Mouse (Mus musculus): ENCODE data around the gene Inf2. TPM values are rescaled to one million over a fixed set of nuclear protein-coding genes. Genes with fewer than 3 reads are reported as not detected.

Inf2 gene
- total RNA-seq, 2 experiments from 2014 or later, result 131 to 138 TPM

DNA sequence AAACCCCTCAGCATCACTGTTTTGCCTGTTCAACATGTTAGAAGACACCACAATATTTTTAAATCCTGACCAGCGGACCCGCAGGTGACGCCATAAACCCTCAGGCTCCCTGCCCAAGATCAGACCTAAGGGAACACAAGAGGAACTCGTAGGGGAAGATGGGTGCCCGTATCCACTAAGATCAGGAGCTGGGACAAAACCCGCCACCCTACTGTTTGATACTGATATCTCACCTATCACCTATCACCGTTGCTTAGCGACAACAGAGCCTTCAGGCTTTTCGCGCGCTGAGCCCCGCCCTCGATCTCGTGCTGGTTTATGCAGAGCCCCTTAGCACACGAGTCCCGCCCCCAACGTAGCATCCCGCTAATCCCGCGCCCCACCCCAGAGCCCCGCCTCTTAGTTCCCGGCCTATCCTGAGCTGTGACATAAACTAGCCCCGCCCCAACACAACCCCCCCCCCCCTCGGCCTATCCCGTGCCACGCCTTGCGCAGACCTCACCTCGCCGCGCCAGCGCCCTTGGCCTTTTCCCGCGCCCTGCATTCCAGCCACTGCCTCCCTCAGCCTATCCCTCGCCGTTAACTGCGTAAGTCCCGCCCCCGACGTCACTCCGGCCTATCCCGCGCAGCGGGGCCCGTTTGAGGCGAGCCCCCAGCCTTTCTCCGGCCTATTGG is 55.7 kb downstream of the Inf2 start, which contains the start of gene Siva1:
Gene Siva1 (plus strand): TSS at position 500 of the 675 bp plus-strand sequence.
- Histone ChIP-seq H3K4me3 (peak within 1 kb of the TSS; percentile 73), H3K27ac (peak within 1 kb of the TSS; percentile 87)
- TF ChIP-seq CTCF (conservative IDR thresholded peaks at IDR 0.05), result 0 out of 2 replicates have a peak, but pooled peaks have one; percentile 22
- peak; percentile 97 for DNase-seq (ENCODE audit: low spot score in 2 of 2)

DNA sequence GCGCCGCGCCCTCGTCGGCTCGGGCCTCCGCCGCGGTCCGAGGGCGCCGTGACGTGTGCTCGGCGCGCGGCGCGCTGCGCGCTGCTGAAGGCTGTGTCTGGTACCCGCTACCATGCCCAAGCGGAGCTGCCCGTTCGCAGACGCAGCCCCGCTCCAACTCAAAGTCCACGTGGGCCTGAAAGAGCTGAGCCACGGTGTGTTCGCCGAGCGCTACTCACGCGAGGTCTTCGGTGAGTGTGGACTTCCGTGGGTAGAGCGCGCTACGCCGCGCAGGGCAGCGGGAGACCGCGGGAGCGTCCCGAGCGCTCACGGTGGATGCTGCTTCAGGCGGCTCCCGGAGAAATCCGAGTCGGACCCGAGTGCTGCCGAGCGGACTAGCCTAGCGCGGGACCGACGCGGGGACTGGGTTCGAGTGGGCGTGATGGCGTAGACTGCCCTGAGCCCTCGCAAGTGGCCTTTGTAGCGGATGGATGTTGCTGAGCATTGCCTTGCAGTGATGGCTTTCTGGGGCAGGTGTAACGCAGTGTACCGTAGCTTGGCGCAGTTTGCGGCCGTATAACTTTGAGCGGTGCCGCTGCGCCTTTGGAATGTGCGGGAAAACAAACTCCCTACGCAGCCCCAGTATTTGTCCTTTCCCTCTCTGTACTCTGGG is 56.4 kb downstream of the Inf2 start:
- peak in 1 of 2 experiments; percentile 53 for DNase-seq (ENCODE audit: low spot score in 2 of 2)

DNA sequence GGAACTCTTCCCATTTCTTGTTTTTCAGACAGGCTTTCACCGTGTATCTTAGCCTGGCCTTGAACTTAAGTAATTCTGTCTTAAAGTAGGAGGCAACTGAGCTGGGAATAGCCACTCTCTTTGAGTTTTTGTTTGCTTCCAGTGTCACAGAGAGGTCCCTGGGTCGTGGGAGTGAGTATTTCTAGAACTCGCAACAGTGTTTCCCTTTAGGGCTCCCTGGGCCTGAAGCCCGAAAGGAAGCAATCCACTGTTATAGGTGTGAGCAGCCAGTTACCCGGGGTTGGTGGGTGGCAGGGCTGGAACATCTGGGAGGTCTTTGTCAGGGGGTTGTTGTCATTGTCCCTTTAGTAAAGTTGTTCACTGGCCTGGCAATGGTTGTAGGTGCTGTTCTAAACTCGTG is 57.6 kb downstream of the Inf2 start:
- H3K4me3 ChIP-seq, result no peak overlapping the region; the same call in 1 of the 2 replicates
- DNase-seq (ENCODE audit: low spot score in 2 of 2), result no peak
- no peak for TF ChIP-seq CTCF (conservative IDR thresholded peaks at IDR 0.05)

More for the DNA sequence above, 56.4 kb downstream of the Inf2 start:
- peak overlapping the region; percentile 87 for H3K27ac ChIP-seq
- peak overlapping the region; percentile 73 for H3K4me3 ChIP-seq
- TF ChIP-seq CTCF (conservative IDR thresholded peaks at IDR 0.05), result no peak

GRCm38 (mm10) chr12:112648081-112648480 is 59.5 kb downstream of the Inf2 start:
- Histone ChIP-seq H3K4me3 (no peak overlapping the region), H3K27ac (no peak overlapping the region)
- TF ChIP-seq CTCF (conservative IDR thresholded peaks at IDR 0.05), result no peak
- no peak for DNase-seq (ENCODE audit: low spot score in 2 of 2)

More for the DNA sequence above, 57.6 kb downstream of the Inf2 start:
- no peak overlapping the region for H3K27ac ChIP-seq

- H3K27ac ChIP-seq, result peak overlapping the region; percentile 76; the same call in 1 of the 2 replicates
- DNase-seq (ENCODE audit: low spot score in 2 of 2), result no peak
- TF ChIP-seq CTCF (conservative IDR thresholded peaks at IDR 0.05), result no peak
- H3K4me3 ChIP-seq, result no peak overlapping the region
These were observed 63.3 kb downstream of the Inf2 start for GRCm38 (mm10) chr12:112651778-112652439.

- Histone ChIP-seq H3K27ac (0 out of 2 replicates have a peak overlapping the region, but pooled peaks have one; percentile 20), H3K4me3 (no peak overlapping the region)
- TF ChIP-seq CTCF (conservative IDR thresholded peaks at IDR 0.05), result peak; percentile 96
- peak; percentile 78 to 89 for DNase-seq (ENCODE audit: low spot score in 2 of 2)
These were observed 64.7 kb downstream of the Inf2 start for GRCm38 (mm10) chr12:112653157-112653824.

- DNase-seq (ENCODE audit: low spot score in 2 of 2), result no peak
- no peak for TF ChIP-seq CTCF (conservative IDR thresholded peaks at IDR 0.05)
- no peak overlapping the region for H3K4me3 ChIP-seq
- H3K27ac ChIP-seq, result no peak overlapping the region
These were observed 65.5 kb downstream of the Inf2 start for GRCm38 (mm10) chr12:112654076-112654475.

DNA sequence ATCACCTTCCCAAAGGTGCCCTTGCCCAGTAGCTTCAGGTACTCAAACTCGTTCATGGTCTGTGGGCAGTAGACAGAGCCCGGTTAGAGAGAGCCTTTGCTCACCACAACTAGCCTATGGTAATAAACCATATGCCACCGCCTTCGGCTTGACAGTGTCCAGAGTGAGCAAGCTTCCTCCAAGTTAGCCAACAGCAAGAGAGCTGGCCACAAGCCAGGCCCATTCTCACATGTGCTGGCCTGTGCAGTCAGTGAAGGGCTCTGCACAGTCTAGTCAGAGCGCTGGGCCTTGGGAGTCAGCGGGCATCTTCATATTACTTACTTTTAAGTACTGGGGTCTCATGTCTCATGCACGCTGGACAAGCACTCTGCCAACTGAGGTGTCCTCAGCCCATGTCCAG is 70.0 kb downstream of the Inf2 start:
- Histone ChIP-seq H3K4me3 (no peak overlapping the region), H3K27ac (no peak overlapping the region)
- DNase-seq (ENCODE audit: low spot score in 2 of 2), result no peak
- TF ChIP-seq CTCF (conservative IDR thresholded peaks at IDR 0.05), result no peak

GRCm38 (mm10) chr12:112659109-112659508 is 70.5 kb downstream of the Inf2 start:
- no peak overlapping the region for H3K4me3 ChIP-seq
- peak in 1 of 2 experiments; percentile 71 for DNase-seq (ENCODE audit: low spot score in 2 of 2)
- peak; percentile 86 for TF ChIP-seq CTCF (conservative IDR thresholded peaks at IDR 0.05)
- H3K27ac ChIP-seq, result no peak overlapping the region

- no peak for TF ChIP-seq CTCF (conservative IDR thresholded peaks at IDR 0.05)
- Histone ChIP-seq H3K4me3 (no peak overlapping the region), H3K27ac (no peak overlapping the region)
- no peak for DNase-seq (ENCODE audit: low spot score in 2 of 2)
These were observed 72.2 kb downstream of the Inf2 start for GRCm38 (mm10) chr12:112660576-112661326.

DNA sequence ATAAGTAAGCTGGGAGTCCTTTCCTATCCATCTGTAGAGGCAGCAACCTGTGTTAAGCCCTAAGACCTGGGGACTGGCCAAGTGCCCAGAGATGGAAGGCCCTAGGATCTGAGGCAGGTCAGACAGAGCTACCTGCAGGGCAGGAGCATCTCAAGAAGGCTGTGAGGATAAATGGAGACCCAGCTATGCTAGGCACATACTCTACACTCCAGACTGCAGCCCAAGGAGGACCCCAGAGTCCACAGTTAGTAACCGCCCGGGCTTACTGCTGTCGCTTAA is 72.7 kb downstream of the Inf2 start:
- TF ChIP-seq CTCF (conservative IDR thresholded peaks at IDR 0.05), result no peak
- no peak for DNase-seq (ENCODE audit: low spot score in 2 of 2)
- H3K4me3 ChIP-seq, result no peak overlapping the region
- H3K27ac ChIP-seq, result no peak overlapping the region

DNA sequence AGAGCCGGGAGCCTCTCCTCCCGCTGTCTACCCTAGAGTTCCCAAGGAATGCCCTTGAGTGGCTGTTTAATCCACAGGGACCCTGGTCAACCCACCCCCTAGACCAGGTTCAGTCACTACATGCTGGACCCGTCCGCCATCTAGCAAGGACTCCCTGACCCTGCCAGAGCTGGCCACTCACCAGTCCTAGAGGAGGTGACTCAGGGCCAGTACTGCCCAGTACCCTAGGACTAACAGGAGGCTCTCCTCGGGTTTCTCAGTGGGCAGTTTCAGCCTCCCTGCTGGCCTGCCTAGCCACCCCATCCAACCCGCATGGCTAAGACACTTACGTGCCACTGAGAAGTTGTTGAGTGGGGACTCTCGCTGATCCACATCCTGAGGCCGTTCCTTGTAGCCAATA is 73.3 kb downstream of the Inf2 start:
- H3K4me3 ChIP-seq, result no peak overlapping the region
- DNase-seq (ENCODE audit: low spot score in 2 of 2), result no peak
- H3K27ac ChIP-seq, result no peak overlapping the region
- no peak for TF ChIP-seq CTCF (conservative IDR thresholded peaks at IDR 0.05)

Data from layer of hippocampus, adult 2 months (tissue).